Mouse (Mus musculus) hindbrain, embryonic 14.5 days (tissue): Measurements from ENCODE around the gene Bcdin3d. TPM values are rescaled to one million over a fixed set of nuclear protein-coding genes. Genes with fewer than 3 reads are reported as not detected.
"Not testable (repeated sequence)": the region's sequence is repeated elsewhere in the genome, so short reads cannot be mapped to it uniquely, and the experiment has no call there.

Source experiments
- ATAC-seq: fragments of 200-750 bp; cut with Nextera tagmentation; 2 replicates; pipeline ENCODE4 v1.8.0; 2017; ENCODE audit warnings: moderate number of reproducible peaks, mild to moderate bottlenecking, moderate TSS enrichment, moderate library complexity; ENCODE audit not compliant: low FRiP score
- DNase-seq: peaks from one replicate; pipeline ENCODE4 v3.0.0-alpha.2; 2015; ENCODE audit warnings: low spot score
- H3K27ac ChIP-seq: fragments of 300-500 bp; sonication (generic); 2 replicates; pipeline ENCODE4 v1.5.1; 2014; ENCODE audit warnings: mild to moderate bottlenecking, moderate library complexity
- H3K27me3 ChIP-seq: fragments of 300-500 bp; sonication (generic); 2 replicates; pipeline ENCODE4 v1.6.1; 2014; ENCODE audit warnings: mild to moderate bottlenecking, low read length, mixed read lengths; ENCODE audit not compliant: control insufficient read depth, insufficient read depth
- H3K36me3 ChIP-seq: fragments of 300-500 bp; sonication (generic); replicated peaks from 2 replicates; pipeline ENCODE4 v1.6.1; 2014; ENCODE audit not compliant: control insufficient read depth, insufficient read depth
- H3K4me1 ChIP-seq: fragments of 300-500 bp; sonication (generic); replicated peaks from 2 replicates; pipeline ENCODE4 v1.6.1; 2014; ENCODE audit warnings: antibody characterized with exemption, low read length, mixed read lengths; ENCODE audit not compliant: control insufficient read depth, insufficient read depth
- H3K4me2 ChIP-seq: fragments of 300-500 bp; sonication (generic); replicated peaks from 2 replicates; pipeline ENCODE4 v1.6.1; 2014; ENCODE audit warnings: mild to moderate bottlenecking, moderate library complexity
- H3K4me3 ChIP-seq: fragments of 300-500 bp; sonication (generic); replicated peaks from 2 replicates; pipeline ENCODE4 v1.5.1; 2014; ENCODE audit warnings: mild to moderate bottlenecking, low read length
- H3K9ac ChIP-seq: fragments of 300-500 bp; sonication (generic); 2 replicates; pipeline ENCODE4 v1.6.1; 2014
- H3K9me3 ChIP-seq: fragments of 300-500 bp; sonication (generic); 2 replicates; pipeline ENCODE4 v1.6.1; 2016; ENCODE audit warnings: low read length; ENCODE audit not compliant: control insufficient read depth
- WGBS: fragments of 180-500 bp; shearing (Covaris S2); extraction: QIAGEN DNeasy Blood & Tissue Kit; methylation state at CpG from one replicate; pipeline ENCODE4 v1.1.7; 2014; 5-methylcytosine and 5-hydroxymethylcytosine counted together
- polyA plus RNA-seq: library from polyadenylated mRNA; unstranded; fragments of >200 nt; fragmentation: Nextera tagmentation; extraction: Ambion mirVana; gene quantifications from 2 replicates; pipeline ENCODE4 v1.2.1, GENCODE M21; 2014

Bcdin3d gene
- polyA plus RNA-seq, 1 experiment from 2014 or later: 19.6 TPM

DNA sequence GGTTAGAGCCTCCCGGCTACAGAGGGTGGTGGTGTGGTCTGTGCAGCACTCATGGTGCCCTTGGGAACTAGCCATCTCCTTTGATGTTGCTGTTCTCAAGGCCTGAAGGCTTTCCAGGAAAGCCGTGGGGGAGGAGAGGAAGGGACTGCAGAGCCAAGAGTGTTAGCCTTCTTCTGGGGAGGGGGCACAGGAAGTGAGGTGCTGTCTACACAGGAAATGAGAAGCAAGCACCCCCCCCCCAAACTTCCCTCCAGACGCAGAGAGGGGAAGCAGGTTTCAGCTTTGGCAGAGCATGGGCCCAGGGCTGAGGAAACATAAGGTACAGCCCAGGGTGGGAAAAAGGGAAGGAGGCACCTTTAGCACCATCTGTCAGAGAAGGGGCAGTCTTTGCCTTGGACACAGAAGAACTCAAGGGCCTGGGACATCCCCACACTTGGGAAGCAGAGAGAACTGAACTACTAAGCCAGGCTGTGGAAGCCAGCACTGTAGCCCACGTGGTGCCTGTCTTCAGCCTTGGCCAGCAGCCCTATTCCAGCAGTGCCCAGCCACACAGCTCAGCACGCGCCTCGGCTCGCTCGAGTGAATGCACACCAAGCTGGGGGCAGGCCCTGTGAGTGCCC lies 25.3 kb downstream of the Bcdin3d start:
- Histone ChIP-seq H3K4me3 (no peak overlapping the region), H3K27me3 (no peaks in the 10 kb centered on the region), H3K27ac (peak overlapping the region; percentile 9; the same call in 1 of the 2 replicates), H3K4me2 (no peak overlapping the region), H3K9ac (no peak overlapping the region), H3K36me3 (peaks cover 11% of the 10 kb centered on the region), H3K4me1 (peaks cover 21% of the 10 kb centered on the region), H3K9me3 (no peaks in the 10 kb centered on the region)
- DNase-seq (no peak), ATAC-seq (peak; percentile 43; the same call in 1 of the 2 replicates)
- WGBS: 80% methylated on average over 9 of the region's 9 CpGs

DNA sequence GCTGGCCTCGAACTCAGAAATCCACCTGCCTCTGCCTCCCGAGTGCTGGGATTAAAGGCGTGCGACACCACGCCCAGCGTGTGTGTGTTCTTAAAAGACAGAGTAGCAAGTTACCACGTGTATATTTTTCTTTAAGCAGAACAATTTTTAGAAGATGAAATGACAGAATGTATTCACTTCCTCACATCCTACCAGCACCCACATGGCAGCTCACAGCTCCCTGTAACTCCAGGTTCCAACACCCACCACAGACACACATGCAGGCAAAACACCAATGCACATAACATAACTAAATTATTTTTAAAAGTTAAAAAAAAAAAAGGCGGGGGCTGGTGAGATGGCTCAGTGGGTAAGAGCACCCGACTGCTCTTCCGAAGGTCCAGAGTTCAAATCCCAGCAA lies 28.4 kb downstream of the Bcdin3d start:
- H3K4me3 ChIP-seq, H3K36me3 ChIP-seq, H3K27me3 ChIP-seq, H3K9me3 ChIP-seq, DNase-seq, H3K4me2 ChIP-seq, H3K9ac ChIP-seq, ATAC-seq: not testable (repeated sequence)
- Histone ChIP-seq H3K27ac (0 out of 2 replicates have a peak overlapping the region, but pooled peaks have one; percentile 32), H3K4me1 (peaks cover 10% of the 10 kb centered on the region)
- WGBS: 90% methylated on average over 10 of the region's 10 CpGs

DNA sequence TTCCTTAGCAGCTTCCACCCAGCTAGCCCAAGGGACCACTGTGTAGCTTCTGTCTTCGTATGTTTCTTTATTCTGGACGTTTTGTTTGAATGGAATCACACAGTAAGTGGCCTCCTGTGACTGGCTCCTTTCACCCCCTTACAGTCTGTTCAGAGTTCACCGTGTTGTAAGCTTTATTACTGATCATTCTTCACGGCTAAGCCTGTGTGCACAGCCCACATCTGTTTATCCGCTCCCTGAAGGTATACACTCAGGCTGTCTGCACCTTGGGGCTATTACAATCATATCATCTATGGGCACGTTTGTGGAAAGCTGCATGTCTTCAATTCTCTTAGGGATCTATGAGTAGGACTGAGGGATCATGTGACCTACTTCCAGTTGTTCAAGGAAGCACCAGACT lies 29.0 kb downstream of the Bcdin3d start:
- Histone ChIP-seq H3K4me1 (peaks cover 16% of the 10 kb centered on the region), H3K36me3 (peaks cover 4% of the 10 kb centered on the region), H3K9me3 (no peaks in the 10 kb centered on the region), H3K4me3 (no peak overlapping the region), H3K4me2 (0 out of 2 replicates have a peak overlapping the region, but pooled peaks have one; percentile 0), H3K9ac (0 out of 2 replicates have a peak overlapping the region, but pooled peaks have one; percentile 9), H3K27me3 (no peaks in the 10 kb centered on the region), H3K27ac (0 out of 2 replicates have a peak overlapping the region, but pooled peaks have one; percentile 32)
- 31% methylated on average over 6 of the region's 6 CpGs for WGBS
- no peak for ATAC-seq
- no peak for DNase-seq

DNA sequence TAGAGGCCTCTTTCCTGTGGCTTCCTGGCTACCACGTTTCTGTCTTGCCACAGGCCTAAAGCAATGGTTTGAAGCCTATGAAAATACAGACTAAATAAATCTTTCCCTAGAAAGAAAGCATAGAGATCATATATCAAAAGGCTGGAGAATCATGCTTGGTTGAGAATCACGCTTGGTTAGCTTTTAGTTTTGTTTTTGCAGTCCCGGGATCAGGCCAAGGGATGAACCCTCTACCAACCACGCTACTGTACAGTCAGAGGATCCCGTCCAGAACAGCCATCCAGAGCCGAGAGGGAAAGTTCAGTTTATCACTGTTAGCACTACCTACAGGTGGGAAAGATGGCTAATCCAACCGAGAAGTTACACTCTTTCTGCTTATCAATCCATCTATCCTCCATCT lies 32.2 kb downstream of the Bcdin3d start:
- DNase-seq (no peak), ATAC-seq (no peak)
- H3K9me3 ChIP-seq: no peaks in the 10 kb centered on the region
- H3K4me3 ChIP-seq: no peak overlapping the region
- no peaks in the 10 kb centered on the region for H3K27me3 ChIP-seq
- no peaks in the 10 kb centered on the region; the same call in none of the 2 replicates for H3K36me3 ChIP-seq
- 84% methylated on average over 7 of the region's 7 CpGs for WGBS
- peaks cover 18% of the 10 kb centered on the region; the same call in 1 of the 2 replicates for H3K4me1 ChIP-seq
- H3K27ac ChIP-seq: no peak overlapping the region
- H3K9ac ChIP-seq: no peak overlapping the region
- H3K4me2 ChIP-seq: no peak overlapping the region

DNA sequence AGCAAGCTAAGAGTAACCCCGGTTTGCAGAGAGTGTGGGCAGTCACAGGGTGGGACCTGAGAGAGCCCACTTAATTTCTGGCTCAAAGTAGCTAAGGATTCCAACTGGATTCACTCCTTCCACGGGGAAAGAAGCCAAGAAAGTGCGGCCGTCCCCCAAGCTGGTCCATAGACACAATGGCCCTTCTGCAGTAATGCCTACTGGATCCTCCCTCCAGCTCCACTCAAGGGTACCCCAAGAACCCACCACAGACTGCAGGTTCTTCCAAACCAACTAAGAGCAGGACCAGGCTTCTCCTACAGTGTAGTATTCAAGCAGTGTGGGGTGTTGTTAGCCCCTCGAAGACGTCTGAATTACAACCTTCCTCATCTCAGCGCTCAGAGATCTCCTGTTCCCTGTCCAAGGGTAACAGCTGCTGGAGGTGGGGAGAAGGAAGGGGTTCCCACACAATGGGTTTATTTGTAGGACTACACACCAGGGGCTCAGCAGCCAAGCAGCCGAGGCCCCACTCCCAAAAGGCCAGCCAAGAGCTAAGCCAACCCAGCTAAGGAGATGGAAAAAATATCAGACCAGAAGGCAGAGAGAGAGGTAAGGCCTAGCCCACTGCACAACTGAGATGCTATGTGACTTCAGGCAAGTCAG lies 33.6 kb downstream of the Bcdin3d start:
- no peak overlapping the region for H3K4me3 ChIP-seq
- no peak for ATAC-seq
- DNase-seq: no peak
- no peaks in the 10 kb centered on the region for H3K27me3 ChIP-seq
- H3K4me1 ChIP-seq: peaks cover 22% of the 10 kb centered on the region; the same call in 1 of the 2 replicates
- H3K9ac ChIP-seq: no peak overlapping the region
- no peaks in the 10 kb centered on the region for H3K9me3 ChIP-seq
- WGBS: 48% methylated on average over 8 of the region's 8 CpGs
- no peak overlapping the region for H3K4me2 ChIP-seq
- H3K36me3 ChIP-seq: no peaks in the 10 kb centered on the region; the same call in none of the 2 replicates
- peak overlapping the region; percentile 74 for H3K27ac ChIP-seq

DNA sequence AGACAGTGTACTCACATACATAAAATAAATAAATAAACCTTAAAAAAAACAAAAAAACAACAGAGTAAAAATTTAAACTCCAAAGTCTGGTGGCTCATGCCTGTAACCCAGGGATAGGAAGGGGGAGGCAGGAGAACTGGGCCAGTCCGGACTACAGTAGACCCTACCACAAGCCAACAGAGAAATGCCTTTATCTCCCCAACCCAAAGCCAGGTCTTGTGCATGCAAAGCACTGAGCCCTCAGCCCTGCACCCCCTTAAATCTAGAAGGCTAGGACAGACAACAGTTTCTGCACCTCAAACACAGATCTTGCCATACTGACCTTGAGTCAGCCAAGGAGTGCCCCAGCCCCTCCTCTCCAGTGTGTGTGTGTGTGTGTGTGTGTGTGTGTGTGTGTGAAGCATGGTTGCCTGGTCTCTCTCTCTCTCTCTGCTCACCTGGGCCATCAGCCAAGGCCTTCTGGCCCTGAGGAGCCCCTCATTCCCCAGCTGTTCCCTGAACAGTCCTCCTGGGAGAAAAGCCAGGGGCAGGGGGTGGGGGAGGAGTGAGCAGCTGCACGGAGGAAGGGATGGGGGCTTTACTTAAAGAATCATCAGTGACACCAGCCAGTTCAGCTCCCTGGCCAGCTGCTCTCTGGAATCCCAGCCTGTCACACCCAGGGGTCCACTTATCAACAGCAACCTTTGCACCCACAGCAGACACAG lies 34.3 kb downstream of the Bcdin3d start:
- no peaks in the 10 kb centered on the region for H3K9me3 ChIP-seq
- peaks cover 27% of the 10 kb centered on the region; the same call in 1 of the 2 replicates for H3K4me1 ChIP-seq
- DNase-seq: peak; percentile 66
- peak; percentile 78; the same call in 1 of the 2 replicates for ATAC-seq
- H3K36me3 ChIP-seq: no peaks in the 10 kb centered on the region; the same call in none of the 2 replicates
- H3K27ac ChIP-seq: peak overlapping the region; percentile 74
- H3K27me3 ChIP-seq: no peaks in the 10 kb centered on the region
- 45% methylated on average over 2 of the region's 2 CpGs for WGBS
- H3K4me2 ChIP-seq: no peak overlapping the region
- H3K9ac ChIP-seq: no peak overlapping the region
- no peak overlapping the region for H3K4me3 ChIP-seq

DNA sequence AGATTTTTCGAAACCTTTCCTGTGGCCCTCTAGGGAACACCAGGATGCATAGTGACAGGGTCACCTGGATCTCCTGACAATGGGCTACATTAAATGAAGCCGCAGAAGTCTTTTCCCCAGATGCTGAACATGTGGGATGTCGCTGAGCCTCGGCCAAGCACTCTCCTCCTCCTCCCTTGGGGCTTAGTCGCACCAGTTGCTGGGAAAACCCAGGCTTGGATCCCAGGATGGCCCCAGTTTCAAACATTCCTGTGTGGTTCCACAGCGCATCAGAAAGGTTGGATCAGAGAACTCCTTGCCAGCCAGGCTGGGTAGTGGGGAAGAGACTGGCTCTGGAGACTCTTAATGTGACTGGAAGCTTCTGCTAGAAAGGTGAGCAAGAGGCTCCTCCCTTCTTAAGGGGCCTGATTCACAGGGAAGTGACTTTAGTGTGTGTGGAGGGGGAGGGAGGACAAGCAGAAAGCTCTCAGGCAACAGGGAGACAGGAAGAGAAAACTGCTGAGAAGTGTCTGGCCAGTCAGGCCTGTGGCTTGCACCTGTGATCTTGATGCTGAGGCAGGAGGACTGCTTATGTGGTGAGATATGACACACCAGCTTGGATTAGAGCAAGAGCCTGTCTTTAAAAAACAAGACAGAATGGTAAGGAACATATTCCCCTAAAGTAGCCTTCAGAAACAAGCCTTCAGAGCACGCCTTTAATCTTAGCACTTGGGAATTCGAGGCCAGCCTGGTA lies 35.4 kb downstream of the Bcdin3d start:
- H3K9ac ChIP-seq: no peak overlapping the region
- H3K9me3 ChIP-seq: no peaks in the 10 kb centered on the region
- DNase-seq (no peak), ATAC-seq (no peak)
- 75% methylated on average over 8 of the region's 8 CpGs for whole genome bisulfite sequencing
- H3K4me2 ChIP-seq: no peak overlapping the region
- H3K4me1 ChIP-seq: peaks cover 32% of the 10 kb centered on the region; the same call in 1 of the 2 replicates
- H3K27me3 ChIP-seq: no peaks in the 10 kb centered on the region
- no peaks in the 10 kb centered on the region; the same call in none of the 2 replicates for H3K36me3 ChIP-seq
- H3K27ac ChIP-seq: no peak overlapping the region
- no peak overlapping the region for H3K4me3 ChIP-seq

DNA sequence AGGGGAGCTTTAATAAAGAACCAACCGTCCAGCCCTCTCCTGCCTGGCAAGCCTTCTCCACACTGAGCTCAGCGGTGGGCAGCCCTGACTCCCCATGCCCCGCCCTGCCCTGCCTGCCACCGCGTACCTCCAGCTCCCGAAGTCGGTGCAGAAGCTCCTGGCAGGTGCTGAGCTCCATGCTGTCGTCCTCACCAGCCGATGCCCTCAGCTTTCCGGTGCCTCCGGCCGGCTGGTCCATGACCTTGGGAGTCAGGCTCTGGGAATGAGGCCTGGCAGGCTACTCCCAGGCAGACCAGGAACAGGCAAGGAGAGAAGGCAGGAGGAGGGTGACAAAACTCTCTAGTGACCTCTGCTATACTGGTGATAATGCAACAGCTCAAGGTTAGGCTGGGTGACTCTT lies 40.6 kb downstream of the Bcdin3d start:
- Histone ChIP-seq H3K27ac (no peak overlapping the region), H3K4me2 (no peak overlapping the region), H3K9ac (no peak overlapping the region), H3K27me3 (no peaks in the 10 kb centered on the region), H3K4me1 (peaks cover 14% of the 10 kb centered on the region; the same call in 1 of the 2 replicates), H3K4me3 (no peak overlapping the region), H3K36me3 (peaks cover 47% of the 10 kb centered on the region), H3K9me3 (no peaks in the 10 kb centered on the region)
- DNase-seq (no peak), ATAC-seq (no peak)
- WGBS: 83% methylated on average over 12 of the region's 12 CpGs
